Mouse (Mus musculus): ENCODE data around the gene Stra6.

The Stra6 gene

GRCm38 (mm10) chr9:58128926-58129413 is 65.4 kb downstream of the Stra6 start:
- DNase-seq (ENCODE audit: low read depth in 2 of 2, low spot score in 2 of 2) = no peak

GRCm38 (mm10) chr9:58129508-58129907 is 65.9 kb downstream of the Stra6 start:
- DNase-seq (ENCODE audit: low read depth in 2 of 2, low spot score in 2 of 2) = no peak

- no peak for DNase-seq (ENCODE audit: low read depth in 2 of 2, low spot score in 2 of 2)
Observed at GRCm38 (mm10) chr9:58130909-58131308, 67.3 kb downstream of the Stra6 start.

GRCm38 (mm10) chr9:58131735-58132134 is 68.1 kb downstream of the Stra6 start:
- peak; percentile 42 to 54 for DNase-seq (ENCODE audit: low read depth in 2 of 2, low spot score in 2 of 2)

GRCm38 (mm10) chr9:58133893-58134884 is 70.6 kb downstream of the Stra6 start:
- DNase-seq (ENCODE audit: low read depth in 2 of 2, low spot score in 2 of 2) = peak in 1 of 2 experiments; percentile 40

DNA sequence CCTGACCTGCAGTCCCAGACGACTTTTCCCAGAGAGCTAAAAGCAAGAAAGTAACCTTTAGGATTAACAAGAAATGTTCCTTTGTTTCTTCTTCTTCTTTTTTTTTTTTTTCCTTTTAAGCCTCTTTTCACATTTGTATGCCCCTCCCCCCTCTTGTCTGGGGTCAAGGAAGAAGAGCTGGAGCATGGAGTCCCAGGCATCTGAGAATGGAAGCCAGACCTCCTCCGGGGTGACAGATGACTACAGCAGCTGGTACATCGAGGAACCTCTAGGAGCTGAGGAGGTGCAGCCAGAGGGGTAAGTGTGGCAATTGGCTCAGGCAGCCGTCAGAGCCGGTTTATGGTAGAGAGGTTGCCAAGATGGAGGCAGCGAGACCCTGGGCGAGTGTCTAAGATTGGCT is 71.3 kb downstream of the Stra6 start:
- DNase-seq (ENCODE audit: low read depth in 2 of 2, low spot score in 2 of 2) = no peak

- no peak for DNase-seq (ENCODE audit: low read depth in 2 of 2, low spot score in 2 of 2)
Observed at GRCm38 (mm10) chr9:58135921-58136321, 72.3 kb downstream of the Stra6 start.

GRCm38 (mm10) chr9:58139947-58140346 is 76.4 kb downstream of the Stra6 start:
- DNase-seq (ENCODE audit: low read depth in 2 of 2, low spot score in 2 of 2) = peak; percentile 59 to 65

DNA sequence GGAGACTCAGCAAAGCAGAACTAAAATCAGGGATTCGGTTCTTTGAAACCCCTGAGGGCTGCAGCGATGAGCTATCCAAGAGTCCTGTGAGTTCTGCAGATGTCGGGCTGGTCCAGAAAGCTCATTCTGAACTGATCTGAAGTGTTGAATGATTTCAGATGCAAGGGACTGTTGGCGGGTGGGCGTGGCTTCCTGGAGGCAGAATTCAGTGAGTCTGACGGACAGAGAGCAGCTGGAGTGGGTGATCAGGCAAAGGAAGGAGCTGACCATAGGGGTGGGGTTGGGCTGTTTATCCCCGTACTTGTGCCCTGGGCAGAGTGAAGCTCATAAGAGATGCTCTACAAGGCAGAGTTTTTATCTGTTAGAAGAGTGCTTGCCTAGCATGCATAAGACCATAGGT is 79.8 kb downstream of the Stra6 start:
- DNase-seq (ENCODE audit: low read depth in 2 of 2, low spot score in 2 of 2) = no peak

DNA sequence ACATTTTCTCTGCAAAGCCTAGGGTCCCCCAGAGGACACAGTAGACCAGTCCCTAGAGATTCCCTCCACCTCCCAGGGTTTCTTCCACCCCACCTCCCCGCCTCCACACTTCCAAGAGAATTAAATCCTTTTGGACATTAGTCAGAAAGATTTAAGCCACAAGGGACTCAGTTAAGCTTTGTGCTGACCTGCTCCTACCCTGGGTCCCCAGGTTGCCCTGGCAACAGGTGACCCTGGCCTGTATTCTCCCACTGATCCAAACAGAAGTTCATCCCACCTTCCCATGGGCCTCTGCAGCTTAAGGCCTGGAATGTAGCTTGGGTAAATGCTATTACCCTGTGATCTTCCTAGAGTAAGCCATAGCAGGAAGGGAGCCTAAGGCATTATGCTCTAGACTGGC is 81.1 kb downstream of the Stra6 start:
- DNase-seq (ENCODE audit: low read depth in 2 of 2, low spot score in 2 of 2) = no peak

GRCm38 (mm10) chr9:58145417-58145816 is 81.8 kb downstream of the Stra6 start:
- DNase-seq (ENCODE audit: low read depth in 2 of 2, low spot score in 2 of 2) = no peak

GRCm38 (mm10) chr9:58148806-58149205 is 85.2 kb downstream of the Stra6 start:
- no peak for DNase-seq (ENCODE audit: low read depth in 2 of 2, low spot score in 2 of 2)

GRCm38 (mm10) chr9:58150733-58151361 is 87.3 kb downstream of the Stra6 start:
- DNase-seq (ENCODE audit: low read depth in 2 of 2, low spot score in 2 of 2) = peak in 1 of 2 experiments; percentile 24

- DNase-seq (ENCODE audit: low read depth in 2 of 2, low spot score in 2 of 2) = no peak
Observed at GRCm38 (mm10) chr9:58153095-58153494, 89.5 kb downstream of the Stra6 start.

GRCm38 (mm10) chr9:58155366-58155765 is 91.8 kb downstream of the Stra6 start:
- DNase-seq (ENCODE audit: low read depth in 2 of 2, low spot score in 2 of 2) = no peak

GRCm38 (mm10) chr9:58156819-58157560 is 93.4 kb downstream of the Stra6 start:
- DNase-seq (ENCODE audit: low read depth in 2 of 2, low spot score in 2 of 2) = no peak

GRCm38 (mm10) chr9:58157838-58158237 is 94.2 kb downstream of the Stra6 start:
- DNase-seq (ENCODE audit: low read depth in 2 of 2, low spot score in 2 of 2) = no peak

DNA sequence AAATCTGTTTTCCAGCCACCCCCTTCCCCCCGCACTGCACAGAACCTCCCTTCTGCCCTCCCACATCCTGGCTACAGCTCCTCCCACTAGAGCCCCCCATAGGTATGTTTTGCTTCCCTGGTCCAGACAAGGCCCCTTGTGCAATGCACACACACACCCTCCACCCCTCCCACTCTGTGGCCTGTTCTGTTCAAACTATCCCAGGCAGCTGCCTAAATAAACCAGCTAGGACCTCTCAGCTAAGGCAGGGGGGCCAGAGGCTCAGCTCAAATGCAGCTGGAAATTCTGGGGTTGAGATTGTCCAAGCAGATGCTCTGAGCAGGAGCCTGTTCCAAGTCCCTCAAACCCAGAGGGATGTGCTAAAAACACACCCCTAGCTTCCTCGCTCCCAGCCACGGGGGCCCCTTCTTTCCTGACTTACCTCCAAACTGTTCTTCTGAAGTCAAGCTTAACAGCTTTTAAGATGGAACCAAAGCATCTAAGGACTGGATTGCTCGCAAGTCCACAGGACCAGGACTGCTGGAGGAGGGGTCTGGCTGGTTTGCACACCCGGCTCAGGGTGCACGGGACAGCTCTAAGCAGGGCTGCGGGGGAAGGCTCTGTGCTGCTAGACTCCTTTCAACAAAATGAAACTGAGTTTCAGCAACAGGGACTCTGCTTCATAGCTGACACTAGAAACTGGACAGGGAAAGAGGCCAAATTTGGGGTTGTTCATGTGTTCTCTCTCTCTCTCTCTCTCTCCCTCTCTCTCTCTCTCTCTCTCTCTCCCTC is 95.1 kb downstream of the Stra6 start:
- DNase-seq (ENCODE audit: low read depth in 2 of 2, low spot score in 2 of 2) = no peak

GRCm38 (mm10) chr9:58159855-58160254 is 96.3 kb downstream of the Stra6 start:
- DNase-seq (ENCODE audit: low read depth in 2 of 2, low spot score in 2 of 2) = no peak

- no peak for DNase-seq (ENCODE audit: low read depth in 2 of 2, low spot score in 2 of 2)
Observed at GRCm38 (mm10) chr9:58160315-58160714, 96.7 kb downstream of the Stra6 start.

DNA sequence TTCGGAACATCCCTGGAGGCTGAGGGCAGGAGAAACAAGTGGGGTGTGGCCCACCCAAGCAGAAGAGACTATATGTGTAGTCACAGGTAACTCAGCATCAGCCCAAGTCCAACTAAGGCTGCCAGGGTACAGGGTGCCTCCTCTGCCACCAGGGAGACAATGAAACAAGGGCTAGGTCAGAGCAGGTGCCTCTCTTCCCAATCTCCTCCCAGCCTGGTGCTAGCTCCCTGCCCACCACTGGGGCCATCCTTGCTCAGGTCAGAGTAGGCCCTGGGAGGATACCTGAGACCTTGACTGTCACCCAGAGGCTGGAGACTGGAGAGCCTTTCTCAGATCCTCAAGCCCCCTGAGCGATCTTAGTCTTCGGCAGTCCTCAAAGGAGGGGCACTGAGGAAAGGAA is 98.6 kb downstream of the Stra6 start:
- no peak for DNase-seq (ENCODE audit: low read depth in 2 of 2, low spot score in 2 of 2)
